Mouse (Mus musculus): ENCODE measurements at regions not wholly inside any gene's neighbourhood (a gene's known extent, or its start where the extent isn't known, plus 50 kb on each side); places are given as distances from the start of the nearest gene placed in this dataset.

DNA sequence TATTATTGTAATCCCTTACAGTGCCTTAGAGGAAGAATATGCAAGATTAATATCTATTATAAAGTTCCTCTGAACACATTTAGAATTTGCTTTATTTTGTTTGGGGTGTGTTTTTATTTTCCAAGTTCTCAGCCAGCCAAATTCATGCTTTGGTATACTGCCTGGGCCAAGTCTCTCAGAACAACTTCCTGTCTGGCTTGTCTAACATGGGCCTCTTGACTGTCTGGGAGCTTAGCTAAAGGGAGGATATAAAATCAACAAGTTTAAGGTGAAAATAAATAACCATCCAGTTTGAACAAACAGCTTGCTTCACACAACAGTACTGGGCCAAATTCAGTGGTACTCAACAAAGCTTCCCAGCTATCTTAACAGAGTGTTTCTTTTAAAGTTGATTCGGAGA, 669.5 kb downstream of the Kcnj2 start:
- Histone ChIP-seq H3K36me3 (ENCODE audit: control insufficient read depth, insufficient read depth, low read length) (no peaks in the 10 kb centered on the region), H3K27ac (replicated peaks) (no peak overlapping the region), H3K4me1 (replicated peaks; ENCODE audit: control insufficient read depth, insufficient read depth) (no peaks in the 10 kb centered on the region), H3K27me3 (ENCODE audit: control insufficient read depth, insufficient read depth, low read length) (no peaks in the 10 kb centered on the region), H3K9ac (ENCODE audit: low read length) (no peak overlapping the region), H3K4me2 (replicated peaks; ENCODE audit: low read depth) (no peak overlapping the region), H3K4me3 (ENCODE audit: low read depth, low read length) (no peak overlapping the region), H3K9me3 (ENCODE audit: control insufficient read depth, low read length) (no peaks in the 10 kb centered on the region)
- no peak for ATAC-seq (ENCODE audit: low FRiP score, low TSS enrichment)
- no peak for DNase-seq (ENCODE audit: low spot score)
- TF ChIP-seq EP300 (optimal IDR thresholded peaks at IDR 0.05) (no peak), CTCF (IDR thresholded peaks at IDR 0.05; ENCODE audit: low read depth) (no peak)
- 79% methylated on average over 1 of the region's 1 CpGs for WGBS

DNA sequence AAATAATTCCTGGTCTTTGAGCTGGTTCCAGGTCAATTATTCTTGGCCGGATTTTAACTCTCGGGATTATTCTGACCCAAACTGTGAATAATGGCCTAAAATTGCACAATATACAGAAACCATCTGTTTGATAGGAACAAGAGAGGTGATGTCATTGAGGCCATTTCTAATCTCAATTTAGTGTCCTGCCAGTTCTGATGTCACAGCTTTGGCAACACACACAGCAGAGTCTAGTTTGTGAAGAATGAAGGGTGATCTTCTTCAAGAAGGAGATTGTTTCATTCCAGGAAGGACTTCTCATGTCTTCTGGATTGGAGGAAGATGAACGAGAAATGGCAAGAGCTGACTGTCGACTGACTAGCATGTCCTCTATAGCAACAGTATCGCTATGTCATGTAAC, 670.0 kb downstream of the Kcnj2 start:
- no peak overlapping the region for H3K4me2 ChIP-seq (replicated peaks; ENCODE audit: low read depth)
- H3K36me3 ChIP-seq (ENCODE audit: control insufficient read depth, insufficient read depth, low read length) = no peaks in the 10 kb centered on the region
- H3K27ac ChIP-seq (replicated peaks) = no peak overlapping the region
- no peak for TF ChIP-seq EP300 (optimal IDR thresholded peaks at IDR 0.05)
- no peak for TF ChIP-seq CTCF (IDR thresholded peaks at IDR 0.05; ENCODE audit: low read depth)
- H3K27me3 ChIP-seq (ENCODE audit: control insufficient read depth, insufficient read depth, low read length) = no peaks in the 10 kb centered on the region
- ATAC-seq (ENCODE audit: low FRiP score, low TSS enrichment) = no peak
- H3K9me3 ChIP-seq (ENCODE audit: control insufficient read depth, low read length) = no peaks in the 10 kb centered on the region
- 75% methylated on average over 5 of the region's 5 CpGs for WGBS
- H3K9ac ChIP-seq (ENCODE audit: low read length) = no peak overlapping the region
- H3K4me1 ChIP-seq (replicated peaks; ENCODE audit: control insufficient read depth, insufficient read depth) = no peaks in the 10 kb centered on the region
- no peak overlapping the region for H3K4me3 ChIP-seq (ENCODE audit: low read depth, low read length)
- DNase-seq (ENCODE audit: low spot score) = no peak

DNA sequence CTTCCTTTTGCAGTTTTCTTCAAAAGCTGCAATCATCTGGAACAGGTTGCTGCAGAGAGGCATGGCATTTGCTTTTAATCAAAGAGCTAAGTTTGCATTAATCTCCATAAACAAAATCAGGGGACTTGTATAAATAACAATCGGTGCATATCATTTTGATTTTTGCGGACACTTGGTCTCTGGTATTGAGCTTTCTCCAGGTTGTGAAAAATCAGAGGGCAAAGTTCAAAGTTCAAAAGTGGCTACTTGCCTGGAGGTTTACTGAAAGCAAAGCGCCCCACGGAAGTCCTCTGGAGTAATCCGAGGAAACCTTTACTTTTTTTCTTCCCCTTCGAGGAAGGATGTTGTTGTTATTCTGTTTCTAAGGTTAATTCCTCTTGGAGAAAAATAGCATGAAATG, 677.4 kb downstream of the Kcnj2 start:
- no peak overlapping the region for H3K9ac ChIP-seq (ENCODE audit: low read length)
- no peaks in the 10 kb centered on the region for H3K4me1 ChIP-seq (replicated peaks; ENCODE audit: control insufficient read depth, insufficient read depth)
- DNase-seq (ENCODE audit: low spot score) (no peak), ATAC-seq (ENCODE audit: low FRiP score, low TSS enrichment) (no peak)
- TF ChIP-seq CTCF (IDR thresholded peaks at IDR 0.05; ENCODE audit: low read depth) = no peak
- TF ChIP-seq EP300 (optimal IDR thresholded peaks at IDR 0.05) = no peak
- H3K27ac ChIP-seq (replicated peaks) = no peak overlapping the region
- H3K4me3 ChIP-seq (ENCODE audit: low read depth, low read length) = no peak overlapping the region
- 28% methylated on average over 6 of the region's 6 CpGs for WGBS
- no peak overlapping the region for H3K4me2 ChIP-seq (replicated peaks; ENCODE audit: low read depth)
- no peaks in the 10 kb centered on the region for H3K27me3 ChIP-seq (ENCODE audit: control insufficient read depth, insufficient read depth, low read length)
- H3K9me3 ChIP-seq (ENCODE audit: control insufficient read depth, low read length) = no peaks in the 10 kb centered on the region
- H3K36me3 ChIP-seq (ENCODE audit: control insufficient read depth, insufficient read depth, low read length) = no peaks in the 10 kb centered on the region

DNA sequence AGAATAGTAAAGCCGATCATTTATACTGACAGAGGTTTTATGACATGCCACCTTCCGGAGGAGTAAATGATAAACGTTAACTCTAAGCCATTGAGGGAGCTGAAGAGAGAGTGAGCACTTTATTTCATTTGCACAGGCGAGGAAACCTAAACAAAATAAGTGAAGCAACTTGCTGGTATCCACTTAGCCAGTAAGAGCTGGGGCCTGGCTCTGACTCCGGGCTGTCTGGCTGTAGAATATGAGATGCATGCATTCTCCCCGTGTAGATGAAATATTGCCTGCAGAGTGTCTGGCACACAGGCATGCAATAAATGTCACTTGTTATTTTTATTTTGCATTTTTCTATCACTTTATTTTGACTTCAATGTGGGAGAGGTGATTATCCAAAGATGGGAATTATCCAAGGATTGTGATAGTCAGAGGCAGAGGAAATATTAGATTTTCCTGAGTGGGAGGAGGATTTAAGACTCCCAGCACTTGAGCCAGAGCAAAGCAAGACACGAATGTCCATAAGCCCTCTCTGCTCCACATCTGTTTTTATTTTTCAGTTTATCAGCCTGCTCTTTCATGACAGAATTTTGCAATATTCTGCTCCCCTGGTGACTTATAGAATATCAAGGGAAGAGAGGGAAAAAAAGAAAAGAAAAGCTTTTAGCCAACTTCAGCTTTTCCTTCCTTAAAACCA, 681.4 kb downstream of the Kcnj2 start:
- no peak for DNase-seq (ENCODE audit: low spot score)
- H3K27ac ChIP-seq (replicated peaks) = no peak overlapping the region
- WGBS = 47% methylated on average over 7 of the region's 7 CpGs

DNA sequence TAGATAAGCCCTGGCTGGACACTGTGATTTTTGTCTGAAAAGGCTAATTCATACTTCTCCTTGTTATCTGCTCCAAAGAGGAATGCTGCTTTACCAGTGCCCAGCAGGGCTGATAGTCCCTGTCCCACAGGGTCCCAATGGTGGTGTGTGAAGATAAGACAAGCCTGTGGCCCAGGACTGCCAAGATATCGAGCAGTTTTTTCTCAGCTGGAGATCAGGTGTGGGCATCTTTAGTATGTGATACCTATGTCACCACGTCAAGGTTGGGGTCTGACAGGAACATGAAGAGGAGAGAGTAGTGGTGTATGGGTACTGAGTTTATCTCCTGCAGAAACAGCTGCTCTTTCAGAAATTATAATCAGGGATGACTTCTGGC, 682.0 kb downstream of the Kcnj2 start:
- Histone ChIP-seq H3K4me1 (replicated peaks; ENCODE audit: control insufficient read depth, insufficient read depth) (no peaks in the 10 kb centered on the region), H3K4me3 (ENCODE audit: low read depth, low read length) (no peak overlapping the region), H3K36me3 (ENCODE audit: control insufficient read depth, insufficient read depth, low read length) (no peaks in the 10 kb centered on the region), H3K9ac (ENCODE audit: low read length) (no peak overlapping the region), H3K4me2 (replicated peaks; ENCODE audit: low read depth) (no peak overlapping the region), H3K27me3 (ENCODE audit: control insufficient read depth, insufficient read depth, low read length) (no peaks in the 10 kb centered on the region), H3K9me3 (ENCODE audit: control insufficient read depth, low read length) (no peaks in the 10 kb centered on the region), H3K27ac (replicated peaks) (no peak overlapping the region)
- ATAC-seq (ENCODE audit: low FRiP score, low TSS enrichment) (no peak), DNase-seq (ENCODE audit: low spot score) (no peak)
- 72% methylated on average over 2 of the region's 2 CpGs for WGBS
- no peak for TF ChIP-seq EP300 (optimal IDR thresholded peaks at IDR 0.05)
- TF ChIP-seq CTCF (IDR thresholded peaks at IDR 0.05; ENCODE audit: low read depth) = no peak

More for the DNA sequence above, 681.4 kb downstream of the Kcnj2 start:
- no peak for ATAC-seq (ENCODE audit: low FRiP score, low TSS enrichment)
- Histone ChIP-seq H3K27me3 (ENCODE audit: control insufficient read depth, insufficient read depth, low read length) (no peaks in the 10 kb centered on the region), H3K9ac (ENCODE audit: low read length) (no peak overlapping the region), H3K4me3 (ENCODE audit: low read depth, low read length) (no peak overlapping the region), H3K9me3 (ENCODE audit: control insufficient read depth, low read length) (no peaks in the 10 kb centered on the region), H3K4me2 (replicated peaks; ENCODE audit: low read depth) (no peak overlapping the region), H3K36me3 (ENCODE audit: control insufficient read depth, insufficient read depth, low read length) (no peaks in the 10 kb centered on the region), H3K4me1 (replicated peaks; ENCODE audit: control insufficient read depth, insufficient read depth) (no peaks in the 10 kb centered on the region)
- TF ChIP-seq EP300 (optimal IDR thresholded peaks at IDR 0.05) = no peak
- no peak for TF ChIP-seq CTCF (IDR thresholded peaks at IDR 0.05; ENCODE audit: low read depth)

DNA sequence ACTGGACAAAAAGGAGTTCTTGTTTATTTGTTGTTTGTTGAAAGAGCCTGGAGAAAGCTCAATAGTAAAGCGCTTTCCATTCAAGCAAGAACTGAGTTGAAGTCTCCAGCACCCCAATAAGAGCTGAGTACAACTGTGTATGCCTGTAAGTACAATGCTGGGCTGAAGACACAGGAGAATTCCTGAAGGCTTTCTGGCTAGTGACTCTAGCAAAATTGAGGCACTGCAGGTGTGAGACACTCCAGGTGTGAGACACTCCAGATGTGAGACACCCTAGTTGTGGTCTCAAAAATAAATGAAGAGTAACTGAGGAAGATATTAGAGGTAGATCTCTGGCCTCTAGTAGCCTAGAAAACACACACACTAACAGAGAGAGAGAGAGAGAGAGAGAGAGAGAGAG, 682.5 kb downstream of the Kcnj2 start:
- Histone ChIP-seq H3K27ac (replicated peaks) (no peak overlapping the region), H3K4me3 (ENCODE audit: low read depth, low read length) (no peak overlapping the region), H3K4me1 (replicated peaks; ENCODE audit: control insufficient read depth, insufficient read depth) (no peaks in the 10 kb centered on the region), H3K36me3 (ENCODE audit: control insufficient read depth, insufficient read depth, low read length) (no peaks in the 10 kb centered on the region), H3K9me3 (ENCODE audit: control insufficient read depth, low read length) (no peaks in the 10 kb centered on the region), H3K4me2 (replicated peaks; ENCODE audit: low read depth) (no peak overlapping the region), H3K27me3 (ENCODE audit: control insufficient read depth, insufficient read depth, low read length) (no peaks in the 10 kb centered on the region), H3K9ac (ENCODE audit: low read length) (no peak overlapping the region)
- DNase-seq (ENCODE audit: low spot score) (no peak), ATAC-seq (ENCODE audit: low FRiP score, low TSS enrichment) (no peak)
- WGBS = 91% methylated on average over 1 of the region's 1 CpGs
- TF ChIP-seq EP300 (optimal IDR thresholded peaks at IDR 0.05) (no peak), CTCF (IDR thresholded peaks at IDR 0.05; ENCODE audit: low read depth) (no peak)
